Mouse (Mus musculus) brown adipose tissue, adult 24 weeks (tissue): ENCODE data around the gene Ptch1. TPM values are rescaled to one million over a fixed set of nuclear protein-coding genes. Genes with fewer than 3 reads are reported as not detected.

Source experiments
- H3K27ac ChIP-seq: fragments of 200-500 bp; replicated peaks from 2 replicates; pipeline ENCODE4 v1.5.1; 2012; ENCODE audit warnings: low read depth, mild to moderate bottlenecking, low read length
- H3K4me1 ChIP-seq: fragments of 200-500 bp; 2 replicates; pipeline ENCODE4 v1.6.1; 2012; ENCODE audit warnings: low read length, mixed read lengths; ENCODE audit not compliant: control insufficient read depth, insufficient read depth, insufficient read length
- H3K4me3 ChIP-seq: fragments of 200-500 bp; 2 replicates; pipeline ENCODE4 v1.5.1; 2012; ENCODE audit warnings: low read depth, mild to moderate bottlenecking, low read length, moderate library complexity; ENCODE audit not compliant: insufficient read depth
- polyA plus RNA-seq: library from polyadenylated mRNA; stranded (reverse); fragments of >200 nt; gene quantifications from 2 replicates; pipeline ENCODE4 v1.2.4, GENCODE M21; 2012; ENCODE audit not compliant: missing spikeins, insufficient read depth, insufficient read length

The Ptch1 gene
- polyA plus RNA-seq, 1 experiment: 7.9 TPM

- H3K4me1 ChIP-seq: no peaks in the 10 kb centered on the region
- H3K4me3 ChIP-seq: peak overlapping the region; percentile 85
- H3K27ac ChIP-seq: peak overlapping the region; percentile 49
These were observed 5.6 kb downstream of the Ptch1 start for GRCm38 (mm10) chr13:63567677-63568293.

- peak overlapping the region; percentile 39 for H3K27ac ChIP-seq
- peak overlapping the region; percentile 78 for H3K4me3 ChIP-seq
- H3K4me1 ChIP-seq: no peaks in the 10 kb centered on the region
These were observed 7.1 kb downstream of the Ptch1 start for GRCm38 (mm10) chr13:63566018-63567015.

DNA sequence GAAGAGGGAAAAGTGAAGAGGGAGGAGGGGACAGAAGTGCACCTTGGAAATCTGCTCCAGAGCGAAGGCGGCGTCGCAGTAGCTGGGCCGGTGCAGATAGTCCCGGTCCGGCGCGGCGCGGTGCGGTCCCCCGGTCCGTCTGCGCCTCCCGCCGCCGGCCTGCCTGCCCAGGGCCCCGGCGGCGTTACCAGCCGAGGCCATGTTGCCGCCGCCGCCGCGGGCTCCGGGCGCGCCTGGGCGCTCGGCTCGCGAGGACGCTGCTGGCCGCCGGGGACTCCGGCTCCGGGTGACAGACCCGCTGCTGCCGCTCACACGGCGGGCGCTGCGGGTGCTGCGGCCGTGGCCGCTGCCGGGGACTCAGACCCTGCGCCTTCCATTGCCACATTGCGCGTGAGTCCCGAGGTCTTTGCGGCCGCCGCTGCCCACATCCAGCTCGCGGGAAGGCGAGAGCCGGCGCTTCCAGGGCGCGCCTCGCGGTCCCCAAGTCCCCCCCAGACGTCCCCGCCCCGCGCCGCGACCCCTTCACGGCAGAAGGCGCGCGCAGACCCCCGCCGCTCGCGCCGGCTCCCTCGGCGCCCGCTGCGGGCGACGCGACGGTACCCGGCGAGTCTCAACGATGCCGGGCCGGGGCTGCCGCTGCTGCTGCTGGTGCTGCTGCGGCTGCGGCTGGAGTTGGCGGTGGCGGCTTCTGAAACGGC is 7.9 kb downstream of the Ptch1 start:
- peak overlapping the region; percentile 92 for H3K27ac ChIP-seq
- peak overlapping the region; percentile 78 for H3K4me3 ChIP-seq
- H3K4me1 ChIP-seq: no peaks in the 10 kb centered on the region

GRCm38 (mm10) chr13:63564626-63565319 is 8.6 kb downstream of the Ptch1 start:
- H3K27ac ChIP-seq: peak overlapping the region; percentile 92

GRCm38 (mm10) chr13:63563781-63564625 is 9.4 kb downstream of the Ptch1 start:
- Histone ChIP-seq H3K4me3 (peak overlapping the region; percentile 78), H3K27ac (peak overlapping the region; percentile 92), H3K4me1 (no peaks in the 10 kb centered on the region)

More at GRCm38 (mm10) chr13:63564626-63565319, 8.6 kb downstream of the Ptch1 start:
- Histone ChIP-seq H3K4me3 (peak overlapping the region; percentile 78), H3K4me1 (no peaks in the 10 kb centered on the region)

DNA sequence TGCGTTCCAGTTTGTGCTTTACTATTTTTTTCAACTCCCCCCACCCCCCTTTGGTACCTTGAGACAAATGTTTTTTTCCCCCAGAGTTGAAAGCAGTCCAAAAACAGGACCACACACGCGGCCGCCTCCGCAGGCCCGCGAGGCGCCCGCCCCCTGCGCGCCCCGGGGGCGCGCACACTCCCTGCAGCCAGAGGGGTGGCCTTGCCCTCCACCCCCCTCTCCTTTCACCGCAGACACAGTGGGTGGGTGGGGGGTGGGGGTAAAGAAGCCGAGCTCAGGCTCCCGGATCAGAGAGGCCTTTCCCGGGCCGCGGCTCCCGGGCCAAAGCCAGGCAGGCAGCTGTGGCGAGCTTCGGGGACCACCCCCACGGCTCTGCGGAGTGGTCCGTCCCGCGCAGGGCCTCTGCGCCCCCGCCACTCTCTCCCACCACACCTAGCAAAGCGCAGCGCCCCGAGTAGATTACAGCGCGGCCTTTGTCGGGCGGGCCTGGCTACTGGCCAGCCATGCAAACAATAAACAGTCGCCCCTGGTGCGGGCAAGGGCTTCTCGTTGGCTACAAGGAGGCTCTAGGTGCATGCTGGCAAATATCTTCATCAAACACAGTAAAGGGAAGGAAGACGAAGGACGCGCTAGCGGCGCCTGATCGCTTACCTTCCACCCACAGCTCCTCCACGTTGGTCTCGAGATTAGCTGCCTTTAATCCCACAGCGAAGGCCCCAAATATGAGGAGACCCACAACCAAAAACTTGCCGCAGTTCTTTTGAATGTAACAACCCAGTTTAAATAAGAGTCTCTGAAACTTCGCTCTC is 10.2 kb downstream of the Ptch1 start:
- Histone ChIP-seq H3K27ac (peak overlapping the region; percentile 92), H3K4me3 (peak overlapping the region; percentile 78), H3K4me1 (peaks cover 5% of the 10 kb centered on the region; the same call in 1 of the 2 replicates)

DNA sequence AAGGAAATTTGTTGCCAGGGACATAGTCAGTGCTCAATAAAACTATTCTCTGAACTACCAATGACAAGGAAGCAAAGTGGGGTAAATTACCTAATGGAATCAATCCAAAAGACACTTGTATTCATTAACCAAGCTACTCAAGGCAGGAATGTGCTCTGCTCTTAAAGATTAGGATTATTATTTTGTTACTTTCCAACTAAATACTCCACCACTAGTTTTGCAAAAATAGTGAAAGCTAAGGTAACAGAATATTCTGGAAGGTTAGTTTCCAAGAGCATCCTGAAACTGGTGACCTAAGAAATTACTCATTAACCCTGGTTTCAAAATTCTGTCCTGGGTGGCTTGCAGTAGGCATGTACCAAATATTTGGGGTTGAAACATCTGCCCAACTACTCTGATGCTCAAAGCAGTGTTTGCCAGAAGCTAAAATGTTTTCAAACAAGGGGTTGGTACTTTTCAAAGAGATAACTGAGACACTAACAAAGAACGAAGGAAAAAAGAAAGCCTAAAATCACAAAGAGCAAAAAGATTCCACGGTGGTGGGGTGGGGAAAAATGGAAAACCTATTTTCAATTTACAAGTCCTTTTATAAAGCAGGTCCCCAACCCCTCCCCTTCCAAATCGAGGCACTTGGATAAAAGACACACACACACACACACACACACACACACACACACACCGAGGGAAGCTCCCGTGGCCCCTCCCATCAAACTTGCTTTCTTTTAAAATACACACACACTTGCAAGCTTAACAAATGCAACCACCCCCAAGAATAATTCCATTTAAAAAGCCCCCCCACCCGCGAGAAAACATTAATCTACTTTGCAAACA is 11.0 kb downstream of the Ptch1 start:
- peaks cover 8% of the 10 kb centered on the region; the same call in 1 of the 2 replicates for H3K4me1 ChIP-seq
- H3K4me3 ChIP-seq: peak overlapping the region; percentile 78
- H3K27ac ChIP-seq: no peak overlapping the region

GRCm38 (mm10) chr13:63558297-63558890 is 15.0 kb downstream of the Ptch1 start:
- H3K4me3 ChIP-seq: no peak overlapping the region
- H3K4me1 ChIP-seq: peaks cover 21% of the 10 kb centered on the region; the same call in 1 of the 2 replicates
- no peak overlapping the region for H3K27ac ChIP-seq

DNA sequence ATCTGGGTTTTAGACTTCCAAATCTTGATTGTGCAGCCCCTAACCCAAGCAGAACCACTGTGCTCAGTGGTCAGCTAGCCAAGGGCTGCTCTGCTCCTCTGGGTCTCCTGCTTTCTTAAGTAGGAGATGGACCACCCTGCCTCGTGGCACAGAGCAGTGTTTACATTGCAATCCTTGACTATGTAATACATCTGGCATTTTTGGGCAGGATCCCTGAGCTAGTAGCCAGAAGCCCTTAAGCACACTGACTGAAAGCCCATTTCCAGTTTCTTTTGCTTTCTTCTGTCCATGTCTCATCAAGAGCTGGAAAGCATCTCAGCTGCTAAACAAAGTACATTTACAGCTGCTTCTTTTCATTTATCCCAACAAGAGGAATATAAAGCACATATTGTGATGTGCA is 17.0 kb downstream of the Ptch1 start:
- no peak overlapping the region for H3K27ac ChIP-seq
- H3K4me1 ChIP-seq: peaks cover 27% of the 10 kb centered on the region
- H3K4me3 ChIP-seq: no peak overlapping the region

DNA sequence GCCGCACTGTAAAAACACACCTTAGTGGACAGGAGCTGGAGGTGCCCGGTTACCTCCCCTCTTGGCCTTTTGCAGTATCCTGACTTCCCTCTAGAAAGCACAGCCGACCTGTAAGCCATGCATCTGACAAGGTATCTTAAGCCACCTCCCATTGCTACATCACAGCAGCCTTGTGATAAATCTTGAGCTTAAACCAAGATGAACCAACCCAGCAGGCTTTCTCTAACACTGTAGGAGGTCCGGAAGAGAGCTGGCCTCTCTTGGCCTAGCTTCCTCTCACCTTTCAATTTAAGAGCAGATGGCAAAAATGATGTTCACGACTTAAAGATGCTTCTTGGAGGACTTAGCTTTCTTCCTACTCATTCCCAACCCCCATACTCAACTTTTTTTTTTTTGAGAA is 17.5 kb downstream of the Ptch1 start:
- H3K27ac ChIP-seq: no peak overlapping the region
- H3K4me3 ChIP-seq: no peak overlapping the region
- peaks cover 27% of the 10 kb centered on the region for H3K4me1 ChIP-seq

DNA sequence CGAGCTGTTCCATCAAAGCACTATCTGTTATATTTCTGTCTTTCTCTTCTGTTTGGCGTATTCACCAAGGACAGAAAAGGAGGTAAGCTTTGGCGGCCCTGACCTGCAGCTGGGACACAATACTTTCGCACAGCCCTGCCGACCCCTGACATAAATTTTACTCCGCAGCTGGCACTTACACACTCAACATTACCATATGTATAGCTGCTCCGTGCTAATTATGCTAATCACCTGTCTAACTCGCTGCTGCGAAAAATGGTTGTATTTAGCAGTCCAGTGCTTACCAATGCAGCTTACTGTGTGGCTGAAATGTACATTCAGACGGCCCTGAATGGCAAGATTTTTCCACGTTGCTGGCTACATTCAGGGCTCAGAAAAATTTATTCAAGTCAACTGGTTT is 18.8 kb downstream of the Ptch1 start:
- Histone ChIP-seq H3K4me1 (peaks cover 28% of the 10 kb centered on the region), H3K27ac (no peak overlapping the region), H3K4me3 (no peak overlapping the region)

GRCm38 (mm10) chr13:63553436-63553835 is 20.0 kb downstream of the Ptch1 start:
- Histone ChIP-seq H3K4me1 (peaks cover 32% of the 10 kb centered on the region), H3K27ac (no peak overlapping the region), H3K4me3 (no peak overlapping the region)
